Mouse (Mus musculus) naive thymus-derived CD4-positive, alpha-beta T cell, adult 2 months (primary cell): ENCODE results near the gene Eipr1.
A peak's percentile ranks its signal among the peaks of the same experiment; 100 is the strongest.

Experiments used
- DNase-seq: peaks from one replicate; pipeline ENCODE4 v3.0.0-alpha.2; 2011; ENCODE audit warnings: low read depth

Eipr1 gene

DNA sequence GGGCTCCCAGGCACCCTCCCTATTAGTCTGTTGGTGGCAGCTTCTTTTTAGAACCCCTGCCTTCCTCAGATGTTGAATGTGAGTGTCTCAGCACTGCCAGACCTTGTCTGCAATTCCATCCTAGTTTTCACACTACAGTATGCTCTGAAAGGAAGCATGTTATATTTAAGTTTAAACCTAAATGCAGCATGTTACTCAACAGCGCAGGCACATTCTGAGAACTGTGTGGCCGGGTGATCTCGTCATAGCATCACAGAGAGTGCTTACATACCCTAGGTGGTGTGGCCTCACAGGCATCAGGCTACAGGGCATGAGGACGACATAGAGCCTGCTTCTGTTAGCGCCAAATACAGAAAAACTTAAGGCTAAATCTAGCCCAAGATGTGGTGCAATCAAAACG lies 24.0 kb downstream of the Eipr1 start:
- DNase-seq, result no peak

DNA sequence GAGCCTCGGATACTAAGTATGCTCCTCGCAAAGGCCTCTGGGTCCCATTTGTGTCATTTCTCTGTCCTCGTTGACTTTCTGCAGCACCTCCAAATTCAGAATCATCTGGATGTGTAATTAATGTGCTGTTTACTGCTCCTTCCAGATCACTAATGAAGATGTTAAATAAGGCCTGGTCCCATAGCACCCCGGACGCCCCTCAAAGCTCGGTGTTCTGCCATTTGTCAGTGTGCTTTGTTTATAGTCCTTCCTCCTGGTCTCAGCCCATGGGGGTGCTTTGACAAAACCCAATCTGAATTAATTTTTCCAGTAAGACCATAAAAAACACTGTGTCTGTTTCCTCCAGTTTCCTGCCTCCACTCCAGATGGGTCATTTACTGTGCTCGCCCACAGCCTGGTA lies 28.6 kb downstream of the Eipr1 start:
- no peak for DNase-seq

DNA sequence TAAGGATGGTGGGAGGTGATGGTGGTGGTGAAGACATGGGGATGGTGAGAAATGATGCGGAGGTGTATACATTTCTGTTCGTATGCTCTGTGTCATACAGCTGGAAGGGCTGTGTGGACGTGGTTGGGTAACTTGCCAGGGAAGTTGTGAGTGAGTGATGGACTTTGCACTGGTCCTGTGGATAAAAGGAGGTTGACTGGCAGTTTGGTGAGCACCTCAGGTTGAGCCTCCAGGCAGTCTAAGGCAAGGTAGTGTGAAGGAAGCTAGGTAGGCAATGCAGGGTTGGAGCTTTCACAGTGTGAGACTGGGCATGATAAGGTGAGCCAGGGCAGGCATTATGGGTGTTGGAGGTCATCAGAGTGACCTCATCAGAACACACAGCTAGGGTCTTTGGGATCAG lies 31.0 kb downstream of the Eipr1 start:
- no peak for DNase-seq

DNA sequence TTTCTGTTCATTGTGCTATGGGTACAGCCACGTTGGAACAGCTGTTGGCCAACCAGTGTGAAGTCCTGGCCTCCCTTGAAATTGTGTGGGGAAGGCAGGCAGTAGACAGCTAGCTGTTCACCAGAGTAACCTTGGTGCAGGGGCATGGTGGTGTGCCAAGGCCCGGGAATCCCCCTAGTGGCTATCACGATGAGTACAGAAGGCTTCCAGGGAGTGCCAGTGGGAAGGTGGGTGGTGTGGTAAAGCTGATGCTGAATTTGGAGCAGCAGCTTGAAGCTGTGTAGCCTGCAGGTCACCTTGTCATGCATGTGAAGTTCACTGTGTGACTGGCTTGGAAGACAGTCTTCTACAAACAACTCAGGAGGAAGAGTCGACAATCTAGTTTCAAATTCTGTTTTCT lies 32.8 kb downstream of the Eipr1 start:
- DNase-seq, result peak; percentile 21

DNA sequence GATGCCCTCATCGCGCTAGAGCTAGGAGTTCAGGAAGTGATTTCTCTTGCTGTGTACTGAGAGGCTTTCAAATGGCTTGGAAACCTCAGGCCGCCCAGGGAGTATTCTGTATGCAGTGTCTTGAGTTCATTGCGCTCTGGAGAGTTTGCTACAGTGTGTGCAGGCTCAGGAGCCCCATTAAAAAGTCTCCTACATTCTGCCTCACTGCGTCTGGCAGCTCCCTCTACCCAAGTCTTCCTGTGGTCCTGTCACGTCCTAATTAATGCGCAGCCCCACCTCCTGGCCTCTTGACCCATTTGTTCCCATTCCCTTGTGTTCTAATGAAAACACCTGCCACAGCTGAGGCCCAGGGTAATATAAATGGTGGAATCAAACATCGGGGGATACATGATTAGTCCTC lies 33.3 kb downstream of the Eipr1 start:
- DNase-seq, result no peak

DNA sequence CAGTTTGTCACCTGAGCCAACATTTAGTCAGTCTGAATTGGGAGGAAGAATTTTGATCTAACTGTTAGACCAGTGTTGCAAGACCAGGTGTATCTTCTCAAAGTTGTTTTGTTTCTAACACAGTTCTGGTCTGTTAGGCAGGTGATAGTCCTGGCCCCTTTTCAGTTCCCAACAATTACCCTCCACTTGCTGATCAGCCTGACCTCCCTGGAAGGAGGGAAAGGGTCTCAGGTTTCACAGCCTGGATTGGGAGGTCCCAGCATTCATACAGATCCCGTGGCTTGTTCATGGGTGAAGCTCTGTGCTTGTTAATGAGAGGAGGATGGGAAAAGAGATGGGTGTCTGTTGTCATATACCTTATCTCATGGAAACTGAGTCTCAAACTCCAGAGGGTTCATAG lies 33.7 kb downstream of the Eipr1 start:
- no peak for DNase-seq

DNA sequence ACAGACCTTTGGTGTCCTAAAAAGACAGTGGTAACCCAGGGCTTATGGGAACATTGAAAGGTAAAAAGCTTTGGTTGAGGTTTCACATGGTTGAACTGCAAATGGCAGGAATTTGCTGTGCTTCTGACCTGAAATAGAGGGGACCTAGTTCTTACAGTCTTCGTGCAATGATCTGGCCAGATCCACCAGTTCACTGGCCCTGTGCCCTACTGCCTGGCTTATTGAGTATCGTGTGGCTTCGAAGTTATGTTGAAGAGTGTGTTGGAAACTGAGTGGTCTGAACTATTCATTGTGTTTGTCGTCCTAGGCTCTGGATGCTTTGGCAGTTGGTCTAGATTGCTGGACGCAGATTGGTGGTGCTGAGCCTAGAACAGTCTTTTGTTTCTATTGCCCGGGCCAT lies 34.7 kb downstream of the Eipr1 start:
- no peak for DNase-seq

DNA sequence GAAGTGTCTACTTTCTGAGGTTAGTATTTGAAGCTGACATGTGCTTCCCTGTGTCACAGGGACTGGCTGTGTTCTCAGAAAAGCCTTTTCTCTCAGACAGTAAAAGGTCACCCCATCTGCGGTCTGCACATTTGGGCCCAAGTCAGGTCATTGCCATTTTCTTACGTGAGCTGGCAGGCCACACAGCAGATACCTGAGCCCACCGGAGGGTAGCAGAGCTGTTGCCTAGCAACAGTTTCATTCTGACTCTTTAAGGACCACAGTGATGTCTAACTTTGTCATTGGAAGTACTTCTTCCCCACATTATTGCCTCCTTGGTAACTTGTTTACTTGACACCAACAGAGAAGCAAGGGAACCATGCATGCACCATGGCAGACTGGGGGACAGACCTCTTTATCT lies 41.0 kb downstream of the Eipr1 start:
- no peak for DNase-seq

DNA sequence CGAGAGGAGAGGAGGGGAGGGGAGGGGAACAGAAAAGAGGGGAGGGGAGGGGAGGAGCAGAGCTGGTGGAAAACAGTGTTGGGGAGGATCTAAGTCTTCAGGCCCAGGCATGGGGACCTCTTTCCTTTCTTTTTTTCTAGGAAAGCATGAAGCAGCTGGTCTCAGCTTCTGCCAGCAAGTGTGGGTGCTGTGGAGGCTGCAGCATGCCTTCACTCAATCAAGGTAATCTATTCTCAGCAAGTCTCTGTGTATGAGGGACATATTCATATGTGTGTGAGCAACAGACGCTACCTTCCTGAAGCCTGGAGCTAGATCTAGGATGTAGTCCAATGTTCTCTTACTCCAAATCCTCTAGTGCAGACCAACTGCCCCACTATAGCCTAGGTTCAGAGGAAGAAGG lies 42.1 kb downstream of the Eipr1 start:
- no peak for DNase-seq

DNA sequence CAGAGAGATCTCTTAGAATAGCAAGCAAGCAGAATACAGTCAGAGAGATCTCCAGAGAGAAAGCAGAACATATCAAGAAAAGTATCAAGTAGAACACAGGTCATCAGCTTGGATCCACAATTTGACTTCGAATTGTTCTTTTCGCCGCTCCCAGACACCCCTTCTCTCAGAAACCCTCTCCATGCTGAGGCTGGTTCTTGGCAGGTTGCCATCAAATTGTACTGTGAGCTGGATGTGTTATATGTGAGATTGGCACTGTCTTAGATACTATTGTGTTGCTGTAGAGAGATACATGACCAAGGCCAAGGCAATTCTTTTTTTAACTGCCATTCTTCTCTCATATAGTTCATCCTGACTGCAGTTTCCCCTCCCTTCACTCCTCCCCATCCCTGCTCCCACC lies 43.4 kb downstream of the Eipr1 start:
- DNase-seq, result no peak

DNA sequence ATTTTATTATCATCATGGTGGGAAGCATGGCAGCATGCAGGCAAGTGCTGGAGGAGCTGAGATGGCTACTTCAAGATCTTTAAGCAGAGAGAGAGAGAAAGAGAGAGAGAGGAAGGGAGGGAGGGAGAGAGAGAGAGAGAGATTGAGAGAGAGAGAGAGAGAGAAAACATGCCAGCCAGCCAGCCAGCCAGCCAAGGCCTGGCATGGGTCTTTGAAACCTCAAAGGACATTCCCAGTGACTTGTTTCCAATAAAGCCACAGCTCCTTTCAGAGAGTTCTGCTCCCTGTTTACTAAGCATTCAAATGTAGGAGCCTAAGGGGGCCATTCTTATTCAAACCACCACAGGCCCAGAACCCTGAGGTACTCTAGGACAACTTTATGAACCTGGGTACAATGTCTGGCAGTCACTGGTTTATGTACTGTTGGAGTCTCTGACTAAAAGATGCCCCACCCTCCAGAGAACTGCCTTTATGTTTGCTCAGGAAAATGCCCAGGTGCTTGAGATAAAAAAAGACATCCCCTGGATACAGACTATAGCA lies 45.3 kb downstream of the Eipr1 start:
- no peak for DNase-seq

DNA sequence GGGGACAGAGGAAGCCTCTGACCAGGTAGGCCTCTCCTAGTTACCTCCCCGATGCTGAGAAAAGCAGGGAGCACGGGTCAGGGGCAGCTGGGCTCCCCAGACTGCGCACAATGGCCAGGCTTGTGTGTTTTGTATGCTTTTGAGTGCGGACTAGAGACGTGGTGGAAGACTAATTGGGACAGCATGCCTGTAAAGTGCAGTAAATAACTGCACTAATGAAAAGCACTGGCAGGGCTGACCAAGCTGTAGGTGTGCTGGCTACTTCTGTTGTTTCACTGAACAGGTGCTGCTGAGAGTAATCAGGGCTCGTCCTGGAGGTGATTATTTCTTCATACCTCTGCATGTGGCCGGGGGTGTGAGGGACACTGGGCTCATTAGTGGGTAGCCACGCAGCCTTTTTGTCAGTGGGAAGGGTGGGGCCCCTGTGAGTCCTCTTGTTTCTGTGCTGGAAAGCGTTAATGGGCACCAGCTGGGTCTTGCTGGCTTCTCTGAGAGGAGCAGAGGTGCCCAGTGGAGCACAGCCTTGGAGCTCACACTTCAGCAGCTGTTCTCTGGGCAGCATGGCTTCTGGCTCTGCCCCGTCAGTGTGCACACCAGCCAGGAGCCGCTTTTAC lies 48.3 kb downstream of the Eipr1 start:
- no peak for DNase-seq

DNA sequence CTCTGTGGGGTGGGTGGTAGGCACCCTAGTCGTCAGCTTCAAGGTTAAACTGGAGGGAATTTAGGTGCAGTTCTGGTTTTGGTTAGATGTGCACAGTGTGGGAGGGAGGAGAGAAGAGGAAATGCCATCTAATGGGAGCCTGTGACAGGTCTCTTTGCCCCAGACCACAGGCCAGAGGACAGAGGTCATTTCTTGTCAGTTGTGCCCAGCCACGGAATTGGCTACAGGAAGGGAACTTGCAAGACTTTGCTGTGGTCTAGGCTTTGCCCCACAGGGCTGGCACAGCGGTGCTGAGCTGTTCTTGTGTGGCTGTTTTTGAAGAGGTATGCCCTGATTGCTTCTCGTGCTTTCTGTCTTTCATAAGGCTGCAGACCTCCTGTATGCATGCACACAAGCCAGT lies 48.8 kb downstream of the Eipr1 start:
- peak; percentile 42 for DNase-seq

DNA sequence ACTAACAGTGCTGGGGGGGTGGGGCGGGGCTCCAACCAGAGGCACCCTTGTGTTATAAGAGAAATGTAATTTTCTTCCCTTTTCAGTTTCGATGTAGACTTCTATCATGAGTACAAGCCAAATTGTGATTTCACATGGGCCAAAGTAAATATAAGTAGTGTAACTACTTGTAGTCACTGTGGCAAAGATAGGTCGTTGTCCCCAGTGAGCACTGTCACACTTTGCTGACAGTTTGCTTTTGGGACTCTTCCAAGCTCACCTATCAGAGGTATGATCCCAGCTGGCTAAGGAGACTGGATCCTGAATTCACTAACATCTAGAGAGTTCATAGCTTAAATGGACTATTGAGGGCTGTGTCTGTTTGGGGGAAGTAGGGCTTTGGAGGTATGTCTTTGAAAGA lies 49.3 kb downstream of the Eipr1 start:
- DNase-seq, result no peak

DNA sequence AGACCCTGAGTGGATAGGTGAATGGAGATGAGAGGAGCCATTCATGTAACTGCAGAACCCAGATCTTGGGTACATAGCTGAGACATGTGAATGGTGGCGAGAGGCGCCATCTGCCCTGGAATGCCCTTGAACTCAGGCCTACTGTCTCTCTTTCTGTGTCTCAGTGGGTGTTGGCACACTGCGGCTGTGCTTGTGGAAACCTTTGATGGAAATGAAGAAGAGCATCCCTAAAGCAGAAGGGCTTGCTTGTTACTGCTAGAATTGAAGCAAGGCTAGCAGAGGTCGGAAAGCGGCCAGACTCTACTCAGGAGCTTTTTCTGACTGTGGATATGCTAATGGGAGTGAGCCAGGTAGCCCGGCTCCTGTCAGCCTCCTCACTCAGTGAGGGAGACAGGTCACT lies 50.1 kb downstream of the Eipr1 start:
- no peak for DNase-seq

DNA sequence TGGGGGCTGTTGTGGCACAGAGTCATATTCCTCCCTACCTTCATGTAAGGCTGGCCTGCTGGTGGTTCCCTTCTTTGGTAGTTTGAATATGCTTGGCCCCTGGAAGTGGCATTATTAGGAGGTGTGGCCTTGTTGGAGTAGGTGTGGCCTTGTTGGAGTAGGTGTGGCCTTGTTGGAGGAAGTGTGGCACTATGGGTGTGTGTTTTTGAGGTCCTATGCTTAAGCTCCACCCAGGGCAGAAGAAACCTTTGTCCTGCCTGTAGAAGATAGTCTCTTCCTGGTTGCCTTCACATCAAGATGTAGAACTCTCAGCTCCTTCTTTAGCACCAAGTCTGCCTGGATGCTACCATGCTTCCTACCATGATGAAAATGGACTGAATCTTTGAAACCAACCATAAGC lies 51.4 kb downstream of the Eipr1 start:
- no peak for DNase-seq

DNA sequence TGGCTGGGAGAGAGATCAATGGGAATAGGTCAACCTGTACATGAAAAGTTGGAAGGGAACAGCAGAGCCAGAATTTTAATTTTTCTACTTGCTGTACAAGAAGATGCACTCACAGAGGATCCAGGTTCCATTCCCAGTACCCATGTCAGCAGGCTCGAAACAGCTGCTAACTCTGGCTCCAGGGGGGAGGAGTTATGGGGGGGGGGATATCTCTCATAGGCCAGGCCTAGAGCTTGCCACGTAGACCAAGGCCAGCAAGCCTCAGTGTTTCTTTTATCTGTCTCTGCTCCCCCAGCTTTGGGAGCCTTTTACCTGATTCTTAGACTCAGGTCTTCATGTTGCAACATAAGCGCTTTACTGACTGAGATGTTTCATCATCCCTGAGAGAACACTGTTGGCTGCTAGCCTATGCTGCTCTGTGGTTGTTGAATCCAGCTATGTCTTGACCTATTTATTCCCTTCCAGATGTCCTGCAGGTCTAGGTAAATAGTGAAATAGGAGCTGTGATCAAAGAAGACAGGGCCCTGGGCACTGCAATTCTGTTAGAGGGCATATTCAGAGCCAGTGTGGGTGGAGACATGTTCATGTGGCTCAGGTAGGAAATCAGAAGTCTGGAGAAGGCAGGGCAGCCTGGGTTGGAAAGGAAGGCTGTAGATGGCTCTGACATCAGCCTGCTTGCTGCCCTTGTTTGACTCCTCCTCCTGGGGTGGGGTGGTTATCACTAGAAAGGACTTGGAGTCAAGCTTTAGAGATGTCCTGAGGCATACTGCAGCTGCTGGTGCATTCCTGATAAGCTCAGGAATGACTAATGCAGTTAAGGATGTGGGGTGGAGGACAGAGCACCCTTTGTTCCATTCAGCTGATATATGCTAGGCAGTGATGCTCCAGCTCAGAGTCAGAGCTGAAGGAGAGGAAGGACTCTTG lies 53.2 kb downstream of the Eipr1 start:
- DNase-seq, result no peak

DNA sequence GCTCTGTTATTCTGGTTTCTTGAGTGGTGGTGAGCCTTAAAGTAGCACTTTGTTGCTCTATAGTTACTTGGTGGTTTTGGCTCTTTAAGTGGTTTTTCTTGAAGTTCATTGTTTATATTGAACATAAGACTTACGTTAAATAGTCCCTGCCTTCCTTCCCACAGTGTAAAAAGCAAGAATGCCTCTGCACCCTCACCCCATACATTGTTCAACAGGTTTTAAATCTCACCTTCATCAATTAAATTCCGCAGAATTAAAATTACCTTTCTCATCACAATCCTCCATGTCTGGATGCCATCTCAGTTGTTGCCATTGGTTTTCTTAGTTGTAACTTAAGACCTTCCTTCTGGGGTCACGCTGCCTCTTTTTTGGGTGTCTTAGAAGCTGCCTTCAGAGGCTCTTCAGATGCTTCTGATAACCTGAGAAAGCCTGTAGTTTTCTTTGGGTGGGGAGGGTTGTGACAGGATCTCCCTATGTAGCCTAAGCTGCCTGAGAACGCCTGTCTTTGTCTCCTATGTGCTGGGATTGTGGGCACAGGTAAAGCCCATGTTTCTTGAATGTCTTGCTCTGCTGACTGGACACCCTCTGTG lies 57.3 kb downstream of the Eipr1 start:
- peak; percentile 75 for DNase-seq

DNA sequence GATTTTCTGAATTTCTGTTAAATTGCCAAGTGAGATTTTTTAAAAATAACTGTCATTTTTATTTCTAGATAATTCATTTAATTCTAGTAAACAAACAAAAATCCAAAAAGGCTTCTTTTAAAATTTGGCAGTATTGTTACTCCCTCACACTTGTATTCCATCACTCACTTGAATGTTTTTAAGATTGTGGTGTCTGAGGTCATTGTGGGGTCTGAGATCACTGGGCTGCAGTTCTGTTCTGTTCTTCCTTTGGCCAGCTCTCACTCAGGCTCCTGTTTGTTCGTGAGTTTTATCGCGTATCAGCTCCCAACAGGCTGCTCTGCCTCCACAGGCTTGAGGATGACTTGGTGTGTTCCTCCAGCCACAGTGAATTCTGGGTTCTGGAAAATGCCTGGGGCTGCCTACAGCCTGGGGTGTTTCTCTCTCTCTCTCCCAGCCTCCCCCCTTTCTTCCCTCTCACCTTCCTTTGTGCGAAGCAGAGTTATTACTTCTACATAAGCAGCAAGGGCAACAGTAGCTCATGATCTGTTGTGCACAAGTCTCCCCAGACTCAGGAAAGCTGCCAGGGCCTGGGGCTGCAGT lies 58.2 kb downstream of the Eipr1 start:
- no peak for DNase-seq

DNA sequence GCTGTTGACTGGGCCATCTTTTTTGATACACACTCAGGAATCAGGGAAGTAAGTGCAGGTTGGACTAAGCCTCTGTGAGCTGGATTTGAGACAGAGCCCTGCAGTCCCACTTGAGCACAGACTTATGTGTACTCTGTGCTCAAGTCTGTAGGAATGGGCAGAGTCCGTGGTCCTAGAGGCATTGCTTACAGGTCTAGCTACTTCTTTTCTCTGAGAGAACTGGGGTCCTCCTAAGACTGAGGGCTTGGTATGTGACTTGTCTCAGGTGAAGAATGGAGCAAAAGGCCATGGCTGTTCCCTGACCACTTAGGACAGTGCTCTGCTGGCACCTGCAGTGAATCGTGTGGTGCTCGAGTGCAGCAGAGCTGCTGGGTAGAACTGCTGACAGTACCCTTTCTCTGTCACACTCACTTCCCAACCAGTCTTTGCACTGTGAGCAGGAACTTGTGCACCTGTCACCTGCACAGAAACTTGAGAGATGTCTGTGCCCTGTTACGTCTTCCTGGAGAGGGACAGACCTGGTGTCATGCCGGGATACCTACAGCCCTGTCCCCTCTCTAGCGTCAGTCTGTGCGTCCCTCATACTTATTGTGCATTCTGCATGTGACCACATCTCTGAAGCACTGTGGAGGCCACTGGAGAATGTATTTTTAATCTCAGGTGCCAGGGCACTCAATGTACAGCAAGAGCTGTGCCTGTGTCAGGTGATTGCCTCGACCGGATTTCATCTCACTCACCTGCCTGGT lies 65.3 kb downstream of the Eipr1 start:
- no peak for DNase-seq

DNA sequence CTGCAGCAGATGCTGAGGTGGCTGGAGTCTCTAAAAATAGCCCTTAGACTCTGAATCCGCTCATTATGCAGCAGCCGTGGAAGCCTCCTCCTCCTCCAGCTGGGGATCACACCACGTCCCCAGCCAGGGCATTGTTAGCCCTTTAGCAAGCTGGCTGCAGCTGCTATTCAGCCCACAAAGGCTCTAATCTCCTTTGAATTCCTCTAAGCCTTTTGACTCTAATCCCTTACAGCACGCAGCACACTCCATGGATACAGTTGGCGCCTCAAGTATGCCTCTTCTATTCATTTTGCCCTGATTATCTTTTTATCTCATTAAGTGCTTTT lies 65.8 kb downstream of the Eipr1 start:
- DNase-seq, result no peak

DNA sequence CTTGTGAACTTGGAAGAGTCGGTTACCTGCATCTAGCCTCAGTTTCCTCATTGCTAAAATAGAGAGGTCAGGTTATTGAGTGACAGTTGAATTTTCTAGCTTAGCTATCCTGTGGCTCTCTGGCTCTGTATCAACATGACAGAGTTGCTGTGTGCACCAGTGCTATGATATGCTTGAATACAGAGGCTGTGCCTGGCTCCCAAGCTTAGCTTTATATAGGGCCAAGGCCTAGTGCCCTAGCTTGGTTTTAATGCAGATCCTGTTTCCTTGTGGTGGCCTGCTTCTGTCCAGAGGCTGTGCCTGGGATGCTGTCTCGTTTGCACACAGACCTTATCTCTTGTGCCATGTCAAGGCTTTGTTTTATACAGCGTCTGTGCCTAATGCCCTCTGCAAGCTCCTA lies 66.3 kb downstream of the Eipr1 start:
- DNase-seq, result no peak
